Mouse (Mus musculus) embryonic facial prominence, embryonic 10.5 days (tissue): ENCODE results near the gene Gli1. TPM values are rescaled to one million over a fixed set of nuclear protein-coding genes. Genes with fewer than 3 reads are reported as not detected.

Experiments used
- DNase-seq: peaks from one replicate; pipeline ENCODE4 v3.0.0-alpha.2; 2017; ENCODE audit warnings: low spot score
- H3K27ac ChIP-seq: fragments of 300-500 bp; sonication (generic); replicated peaks from 2 replicates; pipeline ENCODE4 v1.5.1; 2016; ENCODE audit warnings: mild to moderate bottlenecking
- H3K27me3 ChIP-seq: fragments of 300-500 bp; sonication (generic); replicated peaks from 2 replicates; pipeline ENCODE4 v1.6.1; 2016; ENCODE audit warnings: low read depth, mild to moderate bottlenecking; ENCODE audit not compliant: poor library complexity, severe bottlenecking
- H3K36me3 ChIP-seq: fragments of 300-500 bp; sonication (generic); replicated peaks from 2 replicates; pipeline ENCODE4 v1.6.1; 2016; ENCODE audit warnings: mild to moderate bottlenecking, moderate library complexity
- H3K4me1 ChIP-seq: fragments of 300-500 bp; sonication (generic); 2 replicates; pipeline ENCODE4 v1.6.1; 2016
- H3K4me3 ChIP-seq: fragments of 300-500 bp; sonication (generic); 2 replicates; pipeline ENCODE4 v1.5.1; 2016; ENCODE audit warnings: mild to moderate bottlenecking, moderate library complexity
- H3K9me3 ChIP-seq: fragments of 300-500 bp; sonication (generic); 2 replicates; pipeline ENCODE4 v1.6.1; 2016; ENCODE audit warnings: mild to moderate bottlenecking
- WGBS: fragments of 180-500 bp; shearing (Covaris S2); methylation state at CpG from one replicate; pipeline ENCODE4 v1.1.7; 2016; 5-methylcytosine and 5-hydroxymethylcytosine counted together
- polyA plus RNA-seq: library from polyadenylated mRNA; unstranded; fragments of >200 nt; fragmentation: Nextera tagmentation; extraction: Ambion mirVana; gene quantifications from 2 replicates; pipeline ENCODE4 v1.2.1, GENCODE M21; 2016

Gene Gli1
- polyA plus RNA-seq, 1 experiment from 2014 or later, result 13.0 TPM

- no peaks in the 10 kb centered on the region for H3K9me3 ChIP-seq
- peaks cover 55% of the 10 kb centered on the region for H3K4me1 ChIP-seq
- H3K4me3 ChIP-seq, result peak overlapping the region; percentile 88
- peak overlapping the region; percentile 95 for H3K27ac ChIP-seq
- DNase-seq, result no peak
- peaks cover 69% of the 10 kb centered on the region for H3K36me3 ChIP-seq
- WGBS, result 74% methylated on average over 13 of the region's 13 CpGs
- H3K27me3 ChIP-seq, result no peaks in the 10 kb centered on the region
Observed at GRCm38 (mm10) chr10:127285644-127286043, 56.1 kb downstream of the Gli1 start.

- Histone ChIP-seq H3K9me3 (no peaks in the 10 kb centered on the region), H3K4me1 (peaks cover 51% of the 10 kb centered on the region), H3K4me3 (peak overlapping the region; percentile 88), H3K27me3 (no peaks in the 10 kb centered on the region), H3K36me3 (peaks cover 77% of the 10 kb centered on the region), H3K27ac (peak overlapping the region; percentile 95; the same call in 1 of the 2 replicates)
- DNase-seq, result no peak
- 74% methylated on average over 11 of the region's 11 CpGs for WGBS
Observed at GRCm38 (mm10) chr10:127284724-127285500, 56.9 kb downstream of the Gli1 start.

- Histone ChIP-seq H3K27me3 (no peaks in the 10 kb centered on the region), H3K4me1 (peaks cover 44% of the 10 kb centered on the region), H3K36me3 (peaks cover 84% of the 10 kb centered on the region), H3K9me3 (no peaks in the 10 kb centered on the region), H3K4me3 (peak overlapping the region; percentile 14; the same call in 1 of the 2 replicates), H3K27ac (no peak overlapping the region)
- WGBS, result 91% methylated on average over 7 of the region's 7 CpGs
- DNase-seq, result no peak
Observed at GRCm38 (mm10) chr10:127284105-127284622, 57.6 kb downstream of the Gli1 start.

- Histone ChIP-seq H3K4me1 (peaks cover 39% of the 10 kb centered on the region), H3K27ac (no peak overlapping the region), H3K36me3 (peaks cover 99% of the 10 kb centered on the region), H3K4me3 (no peak overlapping the region), H3K9me3 (no peaks in the 10 kb centered on the region), H3K27me3 (no peaks in the 10 kb centered on the region)
- 88% methylated on average over 13 of the region's 13 CpGs for WGBS
- DNase-seq, result no peak
Observed at GRCm38 (mm10) chr10:127282620-127283215, 59.1 kb downstream of the Gli1 start.

GRCm38 (mm10) chr10:127281316-127281715, 60.5 kb downstream of the Gli1 start:
- Histone ChIP-seq H3K4me3 (no peak overlapping the region), H3K9me3 (no peaks in the 10 kb centered on the region), H3K27ac (no peak overlapping the region), H3K36me3 (peaks cover 100% of the 10 kb centered on the region), H3K4me1 (peaks cover 25% of the 10 kb centered on the region), H3K27me3 (no peaks in the 10 kb centered on the region)
- WGBS, result 90% methylated on average over 8 of the region's 8 CpGs
- DNase-seq, result no peak

Other genes with a start within 250 kb of the Gli1 start
- 59.7 and 60.1 TPM in 2 replicates for gene Os9, start 220.8 kb downstream of the Gli1 start, polyA plus RNA-seq
- 3.0 and 3.8 TPM in 2 replicates for gene B4galnt1, start 176.7 kb downstream of the Gli1 start, polyA plus RNA-seq
- gene Slc26a10, start 161.3 kb downstream of the Gli1 start, polyA plus RNA-seq, result 2.1 and 2.9 TPM in 2 replicates
- gene Arhgef25, start 151.9 kb downstream of the Gli1 start, polyA plus RNA-seq, result 26.9 and 29.6 TPM in 2 replicates
- 107 and 115 TPM in 2 replicates for gene Dtx3, start 146.2 kb downstream of the Gli1 start, polyA plus RNA-seq
- 25.3 and 25.9 TPM in 2 replicates for gene Pip4k2c, start 130.4 kb downstream of the Gli1 start, polyA plus RNA-seq
- 11.6 and 11.9 TPM in 2 replicates for gene Kif5a, start 78.6 kb downstream of the Gli1 start, polyA plus RNA-seq
- gene Dctn2, start 75.6 kb downstream of the Gli1 start, polyA plus RNA-seq, result 187 and 197 TPM in 2 replicates
- 11.1 and 12.2 TPM in 2 replicates for gene Mbd6, start 53.0 kb downstream of the Gli1 start, polyA plus RNA-seq
- gene Mars, start 30.2 kb downstream of the Gli1 start, polyA plus RNA-seq, result 160 and 175 TPM in 2 replicates
- 2.0 and 2.1 TPM in 2 replicates for gene Arhgap9, start 20.0 kb downstream of the Gli1 start, polyA plus RNA-seq
- 0.04 TPM in 1 of 2 replicates, not detected in the other for gene Inhbe, start 12.4 kb upstream of the Gli1 start, polyA plus RNA-seq
- 0.09 and 0.10 TPM in 2 replicates for gene Inhbc, start 28.5 kb upstream of the Gli1 start, polyA plus RNA-seq
- 33.9 and 41.9 TPM in 2 replicates for gene R3hdm2, start 38.4 kb upstream of the Gli1 start, polyA plus RNA-seq
- 0.57 and 0.58 TPM in 2 replicates for gene Stac3, start 159.7 kb upstream of the Gli1 start, polyA plus RNA-seq
- gene Ndufa4l2, start 173.0 kb upstream of the Gli1 start, polyA plus RNA-seq, result 2.2 and 4.5 TPM in 2 replicates
- 110 and 129 TPM in 2 replicates for gene Shmt2, start 180.5 kb upstream of the Gli1 start, polyA plus RNA-seq
- gene Nxph4, start 192.6 kb upstream of the Gli1 start, polyA plus RNA-seq, result 5.2 and 9.7 TPM in 2 replicates